Mouse (Mus musculus) MEL (cell line): ENCODE data around the gene Nrxn2. TPM values are rescaled to one million over a fixed set of nuclear protein-coding genes. Genes with fewer than 3 reads are reported as not detected.

ENCODE experiments used
- DNase-seq: peaks from one replicate; pipeline ENCODE4 v3.0.0; 2011; ENCODE audit warnings: low read depth, low spot score
- H3K27ac ChIP-seq: 2 replicates; pipeline ENCODE4 v1.5.1; 2012; ENCODE audit warnings: low read depth, mild to moderate bottlenecking, control low read depth, low read length, moderate library complexity; ENCODE audit not compliant: control insufficient read depth
- H3K27me3 ChIP-seq, 2 experiments: fragments of 150-350 bp in 1 of 2; sonication (generic) in 1 of 2; 2 replicates each; pipeline ENCODE4 v1.6.1; 2012; ENCODE audit warnings: low read length in 2 of 2, mild to moderate bottlenecking in 2 of 2, improper control_type of control experiment in 1 of 2, moderate library complexity in 1 of 2; ENCODE audit not compliant: insufficient read depth in 2 of 2, control insufficient read depth in 1 of 2
- H3K36me3 ChIP-seq, 2 experiments: 2 replicates each; pipeline ENCODE4 v1.6.1; 2012 to 2014; ENCODE audit warnings: low read length in 2 of 2, improper control_type of control experiment in 1 of 2, inconsistent platforms in 1 of 2, mild to moderate bottlenecking in 1 of 2; ENCODE audit not compliant: insufficient read depth in 2 of 2, control insufficient read depth in 1 of 2
- H3K4me1 ChIP-seq, 2 experiments: fragments of 150-350 bp in 1 of 2; sonication (generic) in 1 of 2; 2 replicates each; pipeline ENCODE4 v1.6.1; 2012; ENCODE audit warnings: low read length in 2 of 2, improper control_type of control experiment in 1 of 2, mild to moderate bottlenecking in 1 of 2; ENCODE audit not compliant: insufficient read depth in 2 of 2, control insufficient read depth in 1 of 2
- H3K4me3 ChIP-seq, 2 experiments: fragments of 150-350 bp in 1 of 2; sonication (generic) in 1 of 2; 2 replicates each; pipeline ENCODE4 v1.5.1; 2012; ENCODE audit warnings: low read depth in 2 of 2, low read length in 2 of 2, mild to moderate bottlenecking in 2 of 2, moderate library complexity in 2 of 2, control low read depth in 1 of 2, improper control_type of control experiment in 1 of 2; ENCODE audit not compliant: control insufficient read depth in 1 of 2, insufficient read depth in 1 of 2
- H3K79me2 ChIP-seq: 2 replicates; pipeline ENCODE4 v1.6.1; 2012; ENCODE audit warnings: mild to moderate bottlenecking, low read length, moderate library complexity; ENCODE audit not compliant: control insufficient read depth, poor library complexity, insufficient read depth
- H3K9ac ChIP-seq: 2 replicates; pipeline ENCODE4 v1.6.1; 2012; ENCODE audit warnings: low read depth, mild to moderate bottlenecking, control low read depth, low read length, moderate library complexity; ENCODE audit not compliant: control insufficient read depth, poor library complexity, severe bottlenecking
- H3K9me3 ChIP-seq: fragments of 150-350 bp; sonication (generic); replicated peaks from 2 replicates; pipeline ENCODE4 v1.6.1; 2012; ENCODE audit warnings: mild to moderate bottlenecking, low read length, improper control_type of control experiment, moderate library complexity; ENCODE audit not compliant: insufficient read depth
- CHD1 ChIP-seq: IDR thresholded peaks from 2 replicates; pipeline ENCODE4 v1.6.1; 2012; ENCODE audit warnings: low read depth, mild to moderate bottlenecking, inconsistent platforms, low read length, improper control_type of control experiment
- CTCF ChIP-seq, 3 experiments: IDR thresholded peaks in 2 of 3; conservative IDR thresholded peaks in 1 of 3; 2 replicates each; pipeline ENCODE4 v1.5.1; 2011 to 2012; ENCODE audit warnings: low read length in 3 of 3, low read depth in 2 of 3, mild to moderate bottlenecking in 2 of 3, improper control_type of control experiment in 1 of 3, inconsistent platforms in 1 of 3, mixed read lengths in 1 of 3, moderate library complexity in 1 of 3; ENCODE audit not compliant: control insufficient read depth in 1 of 3, insufficient read depth in 1 of 3, poor library complexity in 1 of 3, severe bottlenecking in 1 of 3
- E2F4 ChIP-seq: IDR thresholded peaks from 2 replicates; pipeline ENCODE4 v1.6.1; 2011; ENCODE audit warnings: low read depth, low read length, improper control_type of control experiment, borderline replicate concordance
- ELF1 ChIP-seq: IDR thresholded peaks from 2 replicates; pipeline ENCODE4 v1.6.1; 2014; ENCODE audit warnings: low read depth, mild to moderate bottlenecking, inconsistent platforms, low read length, improper control_type of control experiment, moderate library complexity
- GABPA ChIP-seq: IDR thresholded peaks from 2 replicates; pipeline ENCODE4 v1.6.1; 2012; ENCODE audit warnings: low read depth, mild to moderate bottlenecking, inconsistent platforms, low read length, improper control_type of control experiment, moderate library complexity
- HCFC1 ChIP-seq: IDR thresholded peaks from 2 replicates; pipeline ENCODE4 v1.6.1; 2012; ENCODE audit warnings: low read depth, mild to moderate bottlenecking, inconsistent platforms, low read length, improper control_type of control experiment, moderate library complexity
- KAT2A ChIP-seq: conservative IDR thresholded peaks from 2 replicates; pipeline ENCODE4 v1.6.1; 2012; ENCODE audit warnings: low read depth, low read length, improper control_type of control experiment, inconsistent platforms
- MXI1 ChIP-seq: IDR thresholded peaks from 2 replicates; pipeline ENCODE4 v1.6.1; 2011; ENCODE audit warnings: mild to moderate bottlenecking, low read depth, low read length, improper control_type of control experiment
- MYC ChIP-seq: IDR thresholded peaks from 2 replicates; pipeline ENCODE4 v1.6.1; 2011; ENCODE audit warnings: low read depth, mild to moderate bottlenecking, low read length, improper control_type of control experiment, moderate library complexity
- POLR2A ChIP-seq, 2 experiments: IDR thresholded peaks; 2 replicates each; pipeline ENCODE4 v1.6.1; 2011 to 2012; ENCODE audit warnings: low read length in 2 of 2, mild to moderate bottlenecking in 2 of 2, control low read depth in 1 of 2, improper control_type of control experiment in 1 of 2, low read depth in 1 of 2, moderate library complexity in 1 of 2; ENCODE audit not compliant: control insufficient read depth in 1 of 2, insufficient read depth in 1 of 2, poor library complexity in 1 of 2
- POLR2AphosphoS2 ChIP-seq: IDR thresholded peaks from 2 replicates; pipeline ENCODE4 v1.6.1; 2011; ENCODE audit warnings: low read length, improper control_type of control experiment
- POLR2AphosphoS5 ChIP-seq: IDR thresholded peaks from 2 replicates; pipeline ENCODE4 v1.6.1; 2012; ENCODE audit warnings: low read depth, borderline replicate concordance, mild to moderate bottlenecking, inconsistent platforms, low read length, moderate library complexity, mixed read lengths
- SMC3 ChIP-seq: IDR thresholded peaks from 2 replicates; pipeline ENCODE4 v1.6.1; 2011; ENCODE audit warnings: low read depth, low read length, improper control_type of control experiment
- TBP ChIP-seq: IDR thresholded peaks from 2 replicates; pipeline ENCODE4 v1.8.0; 2011; ENCODE audit warnings: low read depth, low read length, improper control_type of control experiment
- TCF12 ChIP-seq: IDR thresholded peaks from 2 replicates; pipeline ENCODE4 v1.6.1; 2014; ENCODE audit warnings: low read depth, mild to moderate bottlenecking, inconsistent platforms, low read length, improper control_type of control experiment, moderate library complexity
- USF1 ChIP-seq: IDR thresholded peaks from 2 replicates; pipeline ENCODE4 v1.6.1; 2014; ENCODE audit warnings: low read depth, mild to moderate bottlenecking, inconsistent platforms, low read length, improper control_type of control experiment, moderate library complexity
- ZC3H11A ChIP-seq: IDR thresholded peaks from 2 replicates; pipeline ENCODE4 v1.6.1; 2012; ENCODE audit warnings: low read depth, mild to moderate bottlenecking, inconsistent platforms, low read length, improper control_type of control experiment
- ZNF384 ChIP-seq: IDR thresholded peaks from 2 replicates; pipeline ENCODE4 v1.6.1; 2012; ENCODE audit warnings: low read depth, mild to moderate bottlenecking, inconsistent platforms, low read length, improper control_type of control experiment
- polyA plus RNA-seq, 2 experiments: library from polyadenylated mRNA; stranded (reverse) in 1 of 2; unstranded in 1 of 2; fragments of >175 nt in 1 of 2; fragments of >200 nt in 1 of 2; gene quantifications; 2 replicates each; pipeline versions ENCODE4 v1.2.1 to v1.2.4; 2012; ENCODE audit warnings: low replicate concordance in 2 of 2, low read depth in 1 of 2; ENCODE audit not compliant: insufficient read length in 2 of 2, insufficient read depth in 1 of 2, missing spikeins in 1 of 2
- total RNA-seq: library from RNA; depleted of rRNA; stranded (reverse); fragments of 300-350 nt; gene quantifications from 2 replicates; pipeline ENCODE4 v1.2.3, GENCODE M21; 2012

Nrxn2 gene
- total and polyA plus RNA-seq, 3 experiments: 0.39 to 0.42 TPM; not detected in 1

GRCm38 (mm10) chr19:6515448-6515847 is 96.9 kb downstream of the Nrxn2 start:
- DNase-seq: peak; percentile 88
- TF ChIP-seq HCFC1: peak; percentile 39; the same call in 1 of the 2 replicates
- TF ChIP-seq POLR2A (IDR thresholded peaks at IDR 0.05; ENCODE audit: control insufficient read depth in 1 of 2, insufficient read depth in 1 of 2, low read depth in 1 of 2, low read length in 2 of 2, poor library complexity in 1 of 2): peak in 1 of 2 experiments; percentile 35; a peak in 1 of 4 replicates
- no peak for TF ChIP-seq CTCF (IDR thresholded peaks at IDR 0.05 in 2 of 3, conservative IDR thresholded peaks at IDR 0.05 in 1 of 3; ENCODE audit: control insufficient read depth in 1 of 3, insufficient read depth in 1 of 3, low read depth in 2 of 3, low read length in 3 of 3, poor library complexity in 1 of 3, severe bottlenecking in 1 of 3)
- TF ChIP-seq GABPA: no peak
- TF ChIP-seq ELF1: peak; percentile 85
- no peak for TF ChIP-seq POLR2AphosphoS5
- no peak for TF ChIP-seq KAT2A
- no peak for TF ChIP-seq ZNF384
- TF ChIP-seq CHD1: no peak
- TF ChIP-seq TBP: 0 out of 2 replicates have a peak, but pooled peaks have one; percentile 49
- peaks cover 0 to 2% of the 10 kb centered on the region in 2 experiments; a peak in 1 of 4 replicates for H3K36me3 ChIP-seq
- H3K9ac ChIP-seq: no peak overlapping the region
- no peaks in the 10 kb centered on the region for H3K27me3 ChIP-seq
- H3K79me2 ChIP-seq: no peaks in the 10 kb centered on the region
- no peak overlapping the region for H3K27ac ChIP-seq
- no peak overlapping the region for H3K4me3 ChIP-seq
- H3K9me3 ChIP-seq: no peaks in the 10 kb centered on the region
- no peaks in the 10 kb centered on the region for H3K4me1 ChIP-seq

- Histone ChIP-seq H3K9ac (no peak overlapping the region), H3K27me3 (no peaks in the 10 kb centered on the region), H3K36me3 (peaks cover 0 to 2% of the 10 kb centered on the region in 2 experiments; a peak in 1 of 4 replicates), H3K27ac (no peak overlapping the region), H3K4me3 (no peak overlapping the region), H3K9me3 (no peaks in the 10 kb centered on the region), H3K79me2 (no peaks in the 10 kb centered on the region), H3K4me1 (no peaks in the 10 kb centered on the region)
- DNase-seq: no peak
- TF ChIP-seq ZC3H11A (no peak), E2F4 (no peak), POLR2AphosphoS2 (no peak), TCF12 (no peak), SMC3 (no peak), USF1 (no peak), MXI1 (no peak), MYC (no peak)
Measured at GRCm38 (mm10) chr19:6516153-6516552, 97.6 kb downstream of the Nrxn2 start.
